Mouse (Mus musculus): ENCODE results near the gene Tyk2. TPM values are rescaled to one million over a fixed set of nuclear protein-coding genes. Genes with fewer than 3 reads are reported as not detected.

Tyk2 gene
- polyA plus RNA-seq, 1 experiment from 2014 or later: 13.7 TPM

- Histone ChIP-seq H3K4me3 (replicated peaks; ENCODE audit: low read length) (no peak overlapping the region), H3K27me3 (replicated peaks; ENCODE audit: control insufficient read depth, insufficient read depth, low read length) (0 out of 2 replicates have a peak, but pooled peaks cover 2% of the 10 kb centered on the region), H3K36me3 (ENCODE audit: control insufficient read depth, insufficient read depth) (no peaks in the 10 kb centered on the region), H3K4me2 (ENCODE audit: low read length) (peak overlapping the region; percentile 45), H3K4me1 (replicated peaks; ENCODE audit: control insufficient read depth, insufficient read depth, low read length) (peaks cover 22% of the 10 kb centered on the region), H3K9ac (replicated peaks; ENCODE audit: low read depth, low read length) (no peak overlapping the region), H3K27ac (ENCODE audit: low read length) (no peak overlapping the region), H3K9me3 (ENCODE audit: control insufficient read depth, low read length) (no peaks in the 10 kb centered on the region)
- WGBS: 1% methylated on average over 11 of the region's 11 CpGs
- no peak for ATAC-seq
Observed at GRCm38 (mm10) chr9:21152715-21153114, 21.7 kb upstream of the Tyk2 start.

DNA sequence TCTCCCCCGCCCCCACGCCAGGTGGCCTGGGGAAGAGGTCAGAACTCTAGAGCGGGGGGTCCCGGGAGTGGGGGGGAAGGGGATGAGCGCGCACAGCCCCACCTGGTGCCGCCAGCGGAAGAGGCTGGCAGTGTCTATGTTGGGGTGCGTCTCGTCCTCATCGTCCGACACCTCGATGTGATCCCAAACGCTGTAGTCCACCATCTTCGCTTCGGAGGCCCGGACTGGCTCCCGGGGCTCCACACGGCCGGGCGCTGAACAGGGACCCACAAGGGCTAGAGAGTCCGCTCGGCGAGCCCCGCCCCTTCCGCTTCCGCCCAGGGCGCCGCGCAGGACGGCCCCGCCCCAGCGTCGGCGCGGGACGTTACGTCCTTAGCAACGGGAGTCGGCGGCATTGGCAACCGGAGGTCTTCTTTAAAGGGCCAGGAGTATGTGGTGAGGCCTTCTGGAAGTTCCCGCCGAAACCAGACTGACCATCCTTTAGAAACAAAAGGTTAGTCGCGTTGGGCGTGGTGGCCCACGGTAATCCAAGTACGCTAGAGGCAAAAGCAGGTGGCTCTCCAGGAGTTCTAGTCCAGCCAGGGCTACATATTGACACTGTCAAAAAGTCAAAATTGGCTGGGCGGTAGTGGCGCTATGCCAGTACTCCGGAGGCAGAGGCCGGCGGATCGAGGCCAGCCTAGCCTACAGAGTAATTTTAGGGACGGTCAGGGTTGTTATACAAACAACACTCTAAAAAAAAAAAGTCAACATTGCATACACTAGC is 18.8 kb upstream of the Tyk2 start, which contains the start of gene Cdc37:
TSS of gene Cdc37 (minus strand) at position 329 of the 766 bp plus-strand sequence.
- 2% methylated on average over 56 of the region's 56 CpGs for WGBS
- peak within 1 kb of the TSS; percentile 78 for H3K4me2 ChIP-seq (ENCODE audit: low read length)
- H3K36me3 ChIP-seq (ENCODE audit: control insufficient read depth, insufficient read depth): peaks cover 2% of the 10 kb centered on the region; the same call in 1 of the 2 replicates
- peaks cover 36% of the 10 kb centered on the region for H3K4me1 ChIP-seq (replicated peaks; ENCODE audit: control insufficient read depth, insufficient read depth, low read length)
- H3K4me3 ChIP-seq (replicated peaks; ENCODE audit: low read length): peak within 1 kb of the TSS; percentile 79
- H3K27ac ChIP-seq (ENCODE audit: low read length): peak within 1 kb of the TSS; percentile 76
- H3K9me3 ChIP-seq (ENCODE audit: control insufficient read depth, low read length): no peaks in the 10 kb centered on the region
- ATAC-seq: peak; percentile 98
- H3K27me3 ChIP-seq (replicated peaks; ENCODE audit: control insufficient read depth, insufficient read depth, low read length): 0 out of 2 replicates have a peak, but pooled peaks cover 2% of the 10 kb centered on the region
- peak within 1 kb of the TSS; percentile 80 for H3K9ac ChIP-seq (replicated peaks; ENCODE audit: low read depth, low read length)

GRCm38 (mm10) chr9:21149077-21149653 is 18.1 kb upstream of the Tyk2 start:
- H3K4me3 ChIP-seq (replicated peaks; ENCODE audit: low read length): peak overlapping the region; percentile 79
- 9% methylated on average over 8 of the region's 8 CpGs for WGBS
- peak overlapping the region; percentile 76; the same call in 1 of the 2 replicates for H3K27ac ChIP-seq (ENCODE audit: low read length)
- H3K4me2 ChIP-seq (ENCODE audit: low read length): peak overlapping the region; percentile 78
- H3K36me3 ChIP-seq (ENCODE audit: control insufficient read depth, insufficient read depth): peaks cover 2% of the 10 kb centered on the region; the same call in 1 of the 2 replicates
- no peaks in the 10 kb centered on the region for H3K9me3 ChIP-seq (ENCODE audit: control insufficient read depth, low read length)
- no peak for ATAC-seq
- H3K9ac ChIP-seq (replicated peaks; ENCODE audit: low read depth, low read length): peak overlapping the region; percentile 80
- H3K27me3 ChIP-seq (replicated peaks; ENCODE audit: control insufficient read depth, insufficient read depth, low read length): 0 out of 2 replicates have a peak, but pooled peaks cover 2% of the 10 kb centered on the region
- peaks cover 36% of the 10 kb centered on the region for H3K4me1 ChIP-seq (replicated peaks; ENCODE audit: control insufficient read depth, insufficient read depth, low read length)

DNA sequence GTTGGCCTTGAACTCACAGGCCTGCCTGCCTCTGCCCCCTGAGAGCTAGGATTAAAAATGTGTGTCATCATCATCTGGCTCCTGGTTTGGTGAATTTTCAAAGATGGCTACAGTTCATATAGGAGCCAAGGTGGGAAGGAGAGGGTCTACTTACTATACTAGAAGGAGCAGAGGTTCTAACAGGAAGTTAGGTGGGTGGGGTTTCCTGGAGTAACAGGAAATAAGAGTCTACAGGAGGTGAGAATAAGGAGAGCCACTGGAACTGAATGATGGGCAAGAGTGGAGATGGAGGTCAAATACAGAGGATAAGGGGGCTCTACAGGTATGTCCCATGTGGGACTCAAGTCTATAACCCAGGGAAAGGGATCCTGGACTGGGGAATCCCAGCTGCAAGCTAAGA is 17.4 kb upstream of the Tyk2 start:
- Histone ChIP-seq H3K9me3 (ENCODE audit: control insufficient read depth, low read length) (no peaks in the 10 kb centered on the region), H3K4me1 (replicated peaks; ENCODE audit: control insufficient read depth, insufficient read depth, low read length) (peaks cover 35% of the 10 kb centered on the region), H3K36me3 (ENCODE audit: control insufficient read depth, insufficient read depth) (peaks cover 2% of the 10 kb centered on the region; the same call in 1 of the 2 replicates), H3K27me3 (replicated peaks; ENCODE audit: control insufficient read depth, insufficient read depth, low read length) (0 out of 2 replicates have a peak, but pooled peaks cover under 1% of the 10 kb centered on the region), H3K27ac (ENCODE audit: low read length) (no peak overlapping the region), H3K4me3 (replicated peaks; ENCODE audit: low read length) (peak overlapping the region; percentile 79; the same call in 1 of the 2 replicates), H3K9ac (replicated peaks; ENCODE audit: low read depth, low read length) (no peak overlapping the region), H3K4me2 (ENCODE audit: low read length) (peak overlapping the region; percentile 78)
- no peak for ATAC-seq

DNA sequence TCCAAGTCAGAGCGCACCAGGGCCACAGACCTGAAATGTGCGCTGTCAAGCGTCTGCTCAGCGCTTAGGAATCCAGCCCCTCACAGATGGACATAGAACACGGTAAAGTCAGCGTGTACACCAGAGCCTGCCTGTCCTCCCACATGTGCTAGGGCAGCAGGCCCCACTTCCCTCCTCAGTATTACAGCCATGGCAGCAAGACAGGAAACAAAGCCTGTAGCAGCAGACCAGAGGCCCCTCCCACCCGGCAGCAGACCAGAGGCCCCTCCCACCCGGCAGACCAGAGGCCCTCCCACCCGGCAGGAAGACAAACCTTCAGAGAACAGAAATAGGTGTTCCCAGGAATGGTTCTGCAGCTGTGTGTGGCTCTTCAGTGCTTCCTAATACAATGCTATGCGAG is 15.7 kb upstream of the Tyk2 start:
- Histone ChIP-seq H3K4me3 (replicated peaks; ENCODE audit: low read length) (no peak overlapping the region), H3K4me2 (ENCODE audit: low read length) (peak overlapping the region; percentile 16; the same call in 1 of the 2 replicates), H3K27me3 (replicated peaks; ENCODE audit: control insufficient read depth, insufficient read depth, low read length) (no peaks in the 10 kb centered on the region), H3K27ac (ENCODE audit: low read length) (no peak overlapping the region), H3K9ac (replicated peaks; ENCODE audit: low read depth, low read length) (no peak overlapping the region), H3K36me3 (ENCODE audit: control insufficient read depth, insufficient read depth) (peaks cover 11% of the 10 kb centered on the region), H3K4me1 (replicated peaks; ENCODE audit: control insufficient read depth, insufficient read depth, low read length) (peaks cover 33% of the 10 kb centered on the region), H3K9me3 (ENCODE audit: control insufficient read depth, low read length) (no peaks in the 10 kb centered on the region)
- 49% methylated on average over 10 of the region's 10 CpGs for WGBS
- no peak for ATAC-seq

DNA sequence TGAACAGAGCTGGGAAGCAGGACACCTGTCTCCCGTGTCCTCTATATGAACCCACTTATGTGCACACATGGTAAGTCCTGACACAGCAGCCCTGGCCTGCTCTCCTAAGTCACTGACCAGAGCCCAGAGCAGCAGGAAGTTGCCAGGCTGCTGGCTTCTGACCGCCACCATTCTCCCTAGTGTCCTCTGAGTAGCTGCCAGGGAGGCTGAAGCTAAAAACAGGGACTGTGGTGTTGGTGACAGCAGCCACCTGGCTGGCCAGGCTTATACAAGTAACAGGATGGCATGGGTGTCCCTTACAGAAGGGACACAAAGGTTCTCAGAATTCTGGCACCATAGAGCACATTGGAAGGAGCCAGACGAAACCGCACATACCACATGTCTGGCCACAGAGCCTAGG is 14.4 kb upstream of the Tyk2 start:
- Histone ChIP-seq H3K4me2 (ENCODE audit: low read length) (no peak overlapping the region), H3K9ac (replicated peaks; ENCODE audit: low read depth, low read length) (no peak overlapping the region), H3K4me3 (replicated peaks; ENCODE audit: low read length) (no peak overlapping the region), H3K9me3 (ENCODE audit: control insufficient read depth, low read length) (no peaks in the 10 kb centered on the region), H3K27ac (ENCODE audit: low read length) (no peak overlapping the region), H3K4me1 (replicated peaks; ENCODE audit: control insufficient read depth, insufficient read depth, low read length) (peaks cover 33% of the 10 kb centered on the region), H3K36me3 (ENCODE audit: control insufficient read depth, insufficient read depth) (peaks cover 20% of the 10 kb centered on the region), H3K27me3 (replicated peaks; ENCODE audit: control insufficient read depth, insufficient read depth, low read length) (no peaks in the 10 kb centered on the region)
- ATAC-seq: no peak
- 93% methylated on average over 4 of the region's 4 CpGs for WGBS

- ATAC-seq: no peak
- 97% methylated on average over 3 of the region's 3 CpGs for WGBS
- H3K36me3 ChIP-seq (ENCODE audit: control insufficient read depth, insufficient read depth): peaks cover 31% of the 10 kb centered on the region
Observed at GRCm38 (mm10) chr9:21144361-21144760, 13.3 kb upstream of the Tyk2 start.

DNA sequence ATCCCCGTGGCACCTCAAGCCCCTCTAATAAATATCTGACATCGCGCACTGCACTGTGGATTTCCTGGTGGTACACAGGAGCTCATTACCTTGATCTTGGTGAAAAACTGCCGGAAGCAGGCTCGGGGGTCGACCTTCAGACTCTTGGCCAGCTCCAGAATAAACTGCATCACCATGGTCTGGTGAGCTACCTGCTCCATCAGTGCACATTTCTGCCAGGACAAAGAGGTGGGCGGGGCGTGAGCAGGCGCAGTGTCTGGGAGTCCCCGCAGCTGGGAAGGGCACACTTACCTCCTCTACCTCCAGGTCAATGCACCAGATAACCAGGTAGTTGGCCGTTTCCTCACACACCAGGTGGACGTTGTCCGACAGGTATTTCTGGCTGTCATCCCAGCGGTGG is 10.9 kb upstream of the Tyk2 start:
- Histone ChIP-seq H3K27ac (ENCODE audit: low read length) (no peak overlapping the region), H3K4me3 (replicated peaks; ENCODE audit: low read length) (no peak overlapping the region), H3K4me1 (replicated peaks; ENCODE audit: control insufficient read depth, insufficient read depth, low read length) (peaks cover 6% of the 10 kb centered on the region), H3K36me3 (ENCODE audit: control insufficient read depth, insufficient read depth) (peaks cover 34% of the 10 kb centered on the region), H3K27me3 (replicated peaks; ENCODE audit: control insufficient read depth, insufficient read depth, low read length) (no peaks in the 10 kb centered on the region), H3K9me3 (ENCODE audit: control insufficient read depth, low read length) (no peaks in the 10 kb centered on the region), H3K4me2 (ENCODE audit: low read length) (no peak overlapping the region), H3K9ac (replicated peaks; ENCODE audit: low read depth, low read length) (no peak overlapping the region)
- no peak for ATAC-seq
- WGBS: 93% methylated on average over 14 of the region's 14 CpGs

More at GRCm38 (mm10) chr9:21144361-21144760, 13.3 kb upstream of the Tyk2 start:
- Histone ChIP-seq H3K27ac (ENCODE audit: low read length) (no peak overlapping the region), H3K4me2 (ENCODE audit: low read length) (no peak overlapping the region), H3K27me3 (replicated peaks; ENCODE audit: control insufficient read depth, insufficient read depth, low read length) (no peaks in the 10 kb centered on the region), H3K9ac (replicated peaks; ENCODE audit: low read depth, low read length) (no peak overlapping the region), H3K4me3 (replicated peaks; ENCODE audit: low read length) (no peak overlapping the region), H3K4me1 (replicated peaks; ENCODE audit: control insufficient read depth, insufficient read depth, low read length) (peaks cover 30% of the 10 kb centered on the region), H3K9me3 (ENCODE audit: control insufficient read depth, low read length) (no peaks in the 10 kb centered on the region)

- Histone ChIP-seq H3K4me3 (replicated peaks; ENCODE audit: low read length) (no peak overlapping the region), H3K27me3 (replicated peaks; ENCODE audit: control insufficient read depth, insufficient read depth, low read length) (no peaks in the 10 kb centered on the region), H3K4me2 (ENCODE audit: low read length) (no peak overlapping the region), H3K36me3 (ENCODE audit: control insufficient read depth, insufficient read depth) (peaks cover 33% of the 10 kb centered on the region), H3K9me3 (ENCODE audit: control insufficient read depth, low read length) (no peaks in the 10 kb centered on the region), H3K9ac (replicated peaks; ENCODE audit: low read depth, low read length) (no peak overlapping the region), H3K27ac (ENCODE audit: low read length) (no peak overlapping the region), H3K4me1 (replicated peaks; ENCODE audit: control insufficient read depth, insufficient read depth, low read length) (no peaks in the 10 kb centered on the region)
- no peak for ATAC-seq
- whole genome bisulfite sequencing: 85% methylated on average over 4 of the region's 4 CpGs
Observed at GRCm38 (mm10) chr9:21138386-21138785, 7.3 kb upstream of the Tyk2 start.
